Mouse (Mus musculus) yolk sac, embryonic 10.5 days (tissue): ENCODE data around the gene Best3.
"Not testable (repeated sequence)": the region's sequence is repeated elsewhere in the genome, so short reads cannot be mapped to it uniquely, and the experiment has no call there.

ENCODE experiments used
- DNase-seq: peaks from one replicate; pipeline ENCODE4 v3.0.0-alpha.2; 2017; ENCODE audit warnings: low spot score

The Best3 gene

DNA sequence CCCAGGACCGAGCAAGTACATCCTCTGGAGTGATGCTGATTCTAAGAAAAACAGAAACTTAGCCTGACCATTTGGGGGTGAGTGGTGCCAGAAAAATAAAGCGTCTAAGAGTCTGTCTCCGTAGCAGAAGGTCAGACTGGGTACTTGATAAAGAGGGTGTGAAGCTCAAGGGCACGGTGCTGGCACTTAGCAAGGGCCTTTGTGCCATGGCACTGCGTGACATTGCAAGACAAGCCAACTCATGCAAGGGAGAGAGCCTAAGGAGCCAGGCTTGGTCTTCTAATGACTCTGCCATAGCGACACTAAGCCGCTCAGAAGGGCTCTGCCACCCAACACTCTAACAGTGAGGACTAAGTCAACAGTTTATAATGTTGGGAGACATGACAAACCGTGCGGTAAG lies 7.3 kb upstream of the Best3 start:
- no peak for DNase-seq

DNA sequence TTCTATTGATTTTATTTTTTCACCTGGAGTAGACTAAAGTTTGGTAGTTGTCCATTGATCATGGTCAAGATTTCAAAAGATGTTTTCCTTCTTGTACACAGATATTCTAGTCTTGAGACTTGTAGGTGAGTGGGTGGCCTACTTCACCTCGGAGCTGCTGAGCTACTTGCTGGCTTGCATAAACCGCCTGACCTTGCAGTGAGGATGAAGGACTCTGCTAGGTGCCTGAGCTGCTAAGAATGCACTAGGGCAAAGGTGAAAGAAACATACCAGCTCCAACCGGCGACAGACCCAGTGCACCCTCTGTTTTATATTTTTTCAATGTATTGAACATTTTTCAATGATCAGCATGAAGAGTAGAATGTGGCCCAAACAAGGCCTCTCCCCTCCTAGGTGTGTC lies 5.8 kb upstream of the Best3 start:
- peak; percentile 19 for DNase-seq

DNA sequence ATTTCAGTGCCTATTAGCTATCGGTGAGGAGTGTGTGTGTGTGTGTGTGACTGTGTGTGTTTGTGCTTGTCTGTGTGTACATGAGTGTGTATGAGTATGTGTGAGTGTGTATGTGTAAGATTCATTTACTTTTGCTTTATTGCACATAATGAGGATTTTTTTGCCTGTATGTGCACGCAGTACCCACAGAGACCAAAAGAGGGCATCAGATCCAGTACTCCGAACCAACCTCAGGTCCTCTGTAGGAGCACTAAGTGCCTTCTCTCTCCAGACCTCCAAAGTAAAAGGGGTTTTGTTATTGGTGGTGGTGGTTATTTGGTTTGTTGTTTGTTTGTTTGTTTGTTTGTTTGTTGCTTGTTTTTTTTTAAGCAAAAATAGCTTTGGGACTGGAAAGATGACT lies 5.2 kb upstream of the Best3 start:
- DNase-seq = no peak

DNA sequence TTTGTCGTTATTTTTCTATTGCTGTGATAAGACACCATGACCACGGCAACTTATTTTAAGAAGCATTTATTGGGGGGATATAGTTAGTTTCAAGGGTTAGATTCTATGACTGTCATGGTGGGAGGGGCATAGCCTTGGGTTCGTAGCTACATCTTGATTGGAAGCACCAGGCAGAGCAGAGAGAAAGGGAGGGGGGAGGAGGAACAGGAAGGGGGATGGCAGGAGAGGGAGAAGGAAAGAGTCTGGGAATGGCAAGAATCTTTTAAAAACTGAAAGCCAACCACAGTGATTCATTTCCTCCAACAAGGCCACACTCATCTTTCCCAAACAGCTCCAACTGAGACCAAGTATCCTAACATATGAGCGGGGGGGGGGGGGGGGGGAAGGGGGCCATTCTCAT lies 3.6 kb upstream of the Best3 start:
- DNase-seq = no peak

DNA sequence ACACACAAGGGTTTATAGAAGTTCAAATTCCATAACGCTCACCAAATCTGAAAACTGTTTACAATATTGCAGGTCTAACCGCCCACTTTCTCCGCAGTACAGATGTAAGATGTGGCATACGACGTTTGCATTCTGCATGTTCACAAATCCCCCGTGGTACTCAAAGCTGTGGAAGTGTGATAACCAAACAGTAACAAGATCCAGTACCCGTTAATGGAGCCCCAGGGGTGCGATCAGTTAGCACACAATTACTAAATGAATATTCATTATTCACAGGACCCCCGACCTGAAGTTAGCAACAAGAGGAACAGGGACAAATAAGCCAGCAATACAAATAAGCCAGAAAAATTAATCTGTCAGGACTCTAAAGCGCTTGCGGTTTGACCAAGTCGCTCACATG lies 1.3 kb upstream of the Best3 start:
- no peak for DNase-seq

DNA sequence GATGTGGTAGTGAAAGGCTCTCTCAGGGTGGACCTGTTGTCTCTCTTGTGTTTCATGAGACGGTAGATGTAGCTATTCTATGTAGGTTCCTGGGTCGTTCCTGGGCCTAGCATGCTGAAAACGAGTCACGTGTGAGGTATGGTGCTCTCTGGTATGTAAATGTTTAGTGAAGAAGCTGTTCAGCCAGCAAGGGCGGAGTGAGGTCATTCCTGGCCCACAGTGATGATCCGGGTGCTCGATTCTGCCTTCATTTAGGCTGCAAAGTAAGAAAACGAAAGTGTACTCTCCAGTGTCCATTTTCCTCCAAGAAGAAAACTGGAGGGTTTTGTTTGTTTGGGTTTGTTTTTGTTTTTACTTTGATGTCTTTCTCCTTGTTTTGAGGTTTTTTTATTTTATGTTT lies 7.9 kb downstream of the Best3 start:
- no peak for DNase-seq

DNA sequence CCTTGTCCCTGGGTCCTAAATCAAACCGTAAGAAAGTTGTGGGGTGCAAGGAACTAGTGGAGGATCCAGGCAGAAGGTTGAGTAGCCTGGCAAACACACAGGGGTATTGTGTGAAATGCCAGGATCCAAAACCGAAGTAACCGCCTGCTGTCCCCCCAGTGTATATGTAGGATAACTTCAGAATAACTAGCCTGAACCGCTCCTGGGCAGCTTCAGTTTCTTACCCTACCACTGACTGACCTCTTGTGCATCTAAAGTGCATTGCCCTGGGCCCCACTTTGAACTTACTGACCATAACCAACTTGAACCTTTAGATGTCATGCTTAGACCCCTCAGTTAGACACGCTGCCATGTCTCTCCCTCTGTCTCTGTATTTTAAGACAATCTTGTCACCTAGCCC lies 9.0 kb downstream of the Best3 start:
- DNase-seq = peak; percentile 14

DNA sequence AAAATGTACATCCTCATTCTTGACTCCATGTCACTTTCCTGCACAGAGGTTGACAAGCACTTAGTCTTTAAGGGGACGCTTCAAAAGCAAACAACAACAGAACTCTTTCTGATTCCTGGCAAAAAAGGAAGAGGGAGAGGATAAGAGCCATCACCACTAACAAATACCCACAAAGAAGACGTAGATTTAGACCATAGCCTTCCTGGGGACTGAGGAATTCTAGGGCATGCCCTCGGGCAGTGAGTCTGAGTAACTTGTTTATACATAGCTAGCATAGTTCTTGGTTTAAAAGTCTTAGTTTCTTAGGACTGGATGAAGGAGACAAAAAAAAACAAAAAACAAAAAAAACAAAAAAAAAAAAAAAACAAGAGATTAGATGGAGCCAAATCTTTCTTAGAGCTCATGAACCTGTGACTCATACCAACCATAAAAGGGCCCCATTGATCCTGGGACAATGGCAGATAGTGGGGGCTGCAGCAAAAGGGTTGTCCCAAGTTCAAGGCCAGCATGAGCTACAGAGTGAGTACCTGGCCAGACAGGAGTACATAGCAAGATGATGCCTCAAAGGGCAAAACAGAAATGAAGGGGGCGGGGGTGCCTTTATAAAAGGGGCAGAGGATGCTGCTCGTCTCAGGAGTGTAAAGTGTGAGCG lies 9.6 kb downstream of the Best3 start:
- peak; percentile 24 for DNase-seq

DNA sequence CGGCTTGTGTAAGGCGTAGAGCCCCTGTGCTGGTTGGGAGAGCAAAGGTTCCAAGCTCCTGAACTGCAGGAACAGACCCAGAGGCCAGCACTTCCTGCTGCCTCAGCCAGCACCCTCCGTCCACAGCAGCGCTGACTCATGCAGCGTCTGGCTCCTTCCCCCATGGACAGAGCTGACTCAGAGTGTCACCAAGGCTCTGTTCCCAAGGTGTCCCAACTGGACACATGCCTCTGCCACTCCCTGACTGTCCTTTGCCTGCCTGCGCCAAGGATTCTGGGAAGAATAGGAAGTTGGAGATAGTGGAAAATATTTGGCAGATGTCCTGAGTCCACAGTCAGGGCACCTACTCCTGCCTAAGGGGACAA lies 10.1 kb downstream of the Best3 start:
- peak; percentile 78 for DNase-seq

DNA sequence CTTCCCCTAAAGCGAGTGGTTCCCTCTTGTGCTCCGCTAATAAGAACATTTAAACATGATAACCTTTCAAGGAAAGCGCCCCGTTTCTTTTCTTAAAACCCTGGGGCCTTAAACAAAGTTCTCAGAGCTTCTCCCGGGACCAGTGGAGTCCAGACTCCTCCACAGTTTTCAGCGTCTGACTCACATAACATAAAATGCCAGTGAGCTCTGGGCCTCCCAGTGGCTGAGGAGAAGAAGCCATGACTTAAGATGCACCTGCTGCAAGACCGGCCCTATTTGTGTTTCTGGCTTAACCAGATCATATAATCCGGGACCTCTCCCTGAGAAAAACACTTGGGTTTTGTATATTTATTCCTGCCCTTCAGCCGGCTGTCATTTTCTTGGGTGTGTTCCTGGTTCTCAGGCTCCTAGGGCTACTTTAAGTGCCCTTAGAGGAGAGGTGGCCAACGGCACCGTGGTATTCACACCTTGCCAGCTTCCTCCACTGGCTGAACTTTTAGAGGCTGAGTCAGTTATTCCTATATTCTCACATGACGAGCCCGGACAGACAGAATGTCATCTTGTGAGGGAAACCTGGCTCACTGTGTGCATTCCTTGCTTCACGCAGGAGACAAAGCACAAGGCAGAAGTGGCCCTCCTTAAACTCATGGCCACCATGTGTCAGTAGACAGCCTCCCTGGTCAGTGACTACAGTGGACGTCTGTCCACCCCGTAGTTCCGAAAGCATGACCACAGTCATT lies 12.8 kb downstream of the Best3 start:
- DNase-seq = no peak

DNA sequence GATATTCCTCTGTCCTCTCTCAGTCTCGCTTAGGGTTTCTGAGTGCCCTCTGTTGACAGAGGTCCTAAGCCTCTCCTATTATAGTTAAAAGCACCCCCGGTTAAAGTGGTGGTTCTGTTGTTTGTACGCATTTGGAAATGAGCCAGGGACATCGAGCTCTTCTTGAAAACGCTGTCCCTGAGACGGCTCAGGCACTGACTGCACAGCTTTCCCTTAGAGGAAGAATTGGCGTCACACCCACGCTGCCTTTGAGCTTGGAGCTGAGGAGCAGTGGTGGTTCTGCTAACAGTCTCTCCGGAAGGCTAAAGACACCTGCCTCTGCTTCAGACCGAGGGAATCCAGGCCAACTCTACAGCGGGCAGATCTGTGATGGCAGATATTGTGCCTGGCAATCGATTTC lies 14.9 kb downstream of the Best3 start:
- no peak for DNase-seq

DNA sequence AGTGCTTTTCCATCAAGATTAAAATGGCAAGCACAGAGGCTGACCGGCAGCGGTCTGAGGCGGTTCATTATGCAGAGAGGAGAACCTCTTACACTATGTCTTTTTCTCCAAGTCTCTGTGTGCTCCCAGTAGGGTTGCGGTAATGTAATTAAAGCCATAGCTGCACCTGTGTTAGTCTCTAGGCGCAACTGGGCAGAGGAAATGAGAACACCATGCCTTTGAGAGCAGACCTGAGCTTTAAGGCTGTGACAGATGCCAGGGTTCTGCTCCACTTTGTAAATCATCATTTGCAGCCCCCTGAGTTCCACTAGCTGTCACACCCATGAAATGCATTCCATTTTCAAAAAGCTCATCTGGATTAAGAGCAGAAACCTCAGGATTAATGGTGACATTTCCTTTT lies 18.6 kb downstream of the Best3 start:
- DNase-seq = no peak

DNA sequence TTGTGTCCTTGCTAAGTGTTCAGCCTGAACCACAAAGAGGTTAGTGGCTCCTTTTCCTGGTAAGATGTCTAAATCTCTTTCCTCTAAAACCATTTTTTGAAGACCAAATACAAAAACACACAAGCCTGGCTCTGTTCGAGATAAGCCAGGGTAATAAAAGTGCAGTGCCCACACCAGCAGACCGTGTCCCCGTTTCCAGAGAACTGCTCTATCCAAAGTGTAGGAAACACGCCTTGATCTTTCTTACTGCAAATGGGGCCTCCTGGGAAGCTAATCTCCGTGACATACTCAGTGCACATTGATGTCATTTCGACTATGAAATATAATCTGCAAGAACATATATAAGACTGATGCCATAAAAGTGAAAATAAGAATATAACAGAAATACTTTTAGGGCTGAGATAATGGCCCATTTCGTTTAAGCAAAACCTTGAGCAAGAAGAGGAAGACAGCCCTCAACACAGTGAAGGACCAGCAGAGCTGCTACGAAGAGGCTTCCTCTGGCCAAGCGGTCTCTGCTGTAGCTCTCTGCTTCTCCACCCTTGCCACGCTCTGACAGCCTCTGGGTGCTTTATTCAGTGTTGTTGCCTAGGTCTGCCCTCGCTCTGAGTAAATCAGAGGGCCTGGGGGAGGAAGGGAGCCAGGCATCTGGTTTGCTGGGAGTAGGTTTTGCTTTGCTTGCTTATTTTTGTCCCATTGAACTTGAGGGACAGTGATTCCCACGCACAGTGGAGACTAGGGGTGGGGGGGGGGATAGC lies 19.8 kb downstream of the Best3 start:
- DNase-seq = no peak

DNA sequence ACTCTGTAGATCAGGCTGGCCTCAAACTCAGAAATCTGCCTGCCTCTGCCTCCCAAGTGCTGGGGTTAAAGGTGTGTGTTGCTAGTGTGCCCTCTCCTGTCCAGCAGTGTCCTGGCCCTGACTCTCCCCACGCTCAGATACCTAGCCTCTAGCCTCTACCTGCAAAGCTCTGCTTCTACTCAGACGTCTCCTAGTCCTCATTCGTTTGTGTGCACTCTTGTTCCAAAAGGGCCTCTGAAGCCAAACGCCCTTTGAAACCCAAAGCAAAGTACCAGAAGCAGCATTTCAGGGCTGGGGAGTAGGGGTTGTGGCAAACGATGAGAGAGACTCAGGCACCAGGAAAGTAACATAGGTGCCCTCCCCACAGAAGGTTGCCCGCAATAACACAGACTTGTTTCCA lies 23.6 kb downstream of the Best3 start:
- DNase-seq = no peak

DNA sequence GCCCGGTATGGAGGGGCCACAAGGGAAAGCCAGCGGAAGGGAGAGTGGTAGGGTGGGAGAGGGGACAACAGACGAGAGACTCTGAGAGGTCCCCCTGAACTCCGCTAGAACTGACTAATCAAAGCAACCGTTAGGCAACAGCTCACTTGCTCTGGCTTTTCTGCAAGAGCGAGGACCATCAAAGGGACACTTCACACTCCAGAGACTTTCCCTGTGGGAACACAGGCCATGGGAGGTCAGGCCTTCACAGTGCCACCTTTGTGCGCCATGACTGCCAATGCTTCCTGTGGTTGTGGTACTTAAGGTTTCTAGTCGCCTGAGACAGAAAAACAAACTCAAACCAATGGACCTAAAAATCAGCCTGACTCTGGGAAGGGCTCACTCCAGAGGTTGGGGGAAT lies 24.9 kb downstream of the Best3 start:
- DNase-seq = no peak

DNA sequence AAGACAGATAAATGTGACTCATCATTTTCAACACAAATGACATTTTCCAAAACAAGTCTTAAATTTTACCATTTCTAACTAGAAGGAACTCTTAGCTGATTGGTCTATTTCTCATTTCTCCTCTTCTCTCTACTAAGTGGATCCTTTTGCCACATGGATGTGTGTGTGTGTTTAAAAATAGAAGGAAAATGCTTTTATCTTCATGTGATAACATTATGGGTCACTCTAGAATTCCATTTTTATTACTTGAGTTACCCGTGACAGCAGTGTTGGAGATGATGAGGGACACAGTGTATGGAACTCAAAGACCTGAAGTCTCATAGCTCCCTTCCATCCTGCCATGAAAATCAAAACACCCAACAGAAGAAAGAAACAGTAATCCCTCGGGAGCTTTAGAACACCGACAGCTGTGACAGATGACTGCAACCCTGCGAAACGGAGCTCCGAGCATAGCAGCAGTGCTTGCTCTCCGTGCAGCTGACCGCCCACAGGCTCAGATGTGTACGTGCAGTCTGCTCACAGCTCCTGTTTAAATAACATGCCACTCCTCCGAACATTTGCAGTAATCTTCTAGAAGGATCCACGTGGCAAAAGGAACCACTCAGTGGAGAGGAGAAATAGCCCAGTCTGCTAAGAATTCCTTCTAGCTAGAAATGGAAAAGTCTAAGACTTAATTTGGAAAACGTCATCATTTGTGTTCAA lies 27.7 kb downstream of the Best3 start:
- DNase-seq = peak; percentile 39

DNA sequence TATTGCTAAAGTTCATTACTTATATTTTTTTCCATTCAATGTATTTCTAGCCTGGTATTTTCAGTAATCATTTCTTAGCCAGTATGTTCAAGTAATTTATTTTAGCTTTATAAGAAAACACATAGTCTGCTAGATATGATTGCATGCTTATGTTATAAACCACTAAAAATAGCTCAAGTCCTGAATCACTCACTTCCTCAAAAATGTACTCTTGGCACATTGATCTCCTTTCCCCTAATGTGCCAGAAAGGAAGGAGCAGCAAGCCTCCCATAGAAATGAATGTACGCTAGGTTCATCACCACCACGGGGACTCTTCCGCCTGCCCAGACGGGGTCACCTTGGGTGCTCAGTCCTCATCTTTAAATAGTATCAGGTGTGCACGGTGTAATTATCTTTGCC lies 28.5 kb downstream of the Best3 start:
- no peak for DNase-seq

DNA sequence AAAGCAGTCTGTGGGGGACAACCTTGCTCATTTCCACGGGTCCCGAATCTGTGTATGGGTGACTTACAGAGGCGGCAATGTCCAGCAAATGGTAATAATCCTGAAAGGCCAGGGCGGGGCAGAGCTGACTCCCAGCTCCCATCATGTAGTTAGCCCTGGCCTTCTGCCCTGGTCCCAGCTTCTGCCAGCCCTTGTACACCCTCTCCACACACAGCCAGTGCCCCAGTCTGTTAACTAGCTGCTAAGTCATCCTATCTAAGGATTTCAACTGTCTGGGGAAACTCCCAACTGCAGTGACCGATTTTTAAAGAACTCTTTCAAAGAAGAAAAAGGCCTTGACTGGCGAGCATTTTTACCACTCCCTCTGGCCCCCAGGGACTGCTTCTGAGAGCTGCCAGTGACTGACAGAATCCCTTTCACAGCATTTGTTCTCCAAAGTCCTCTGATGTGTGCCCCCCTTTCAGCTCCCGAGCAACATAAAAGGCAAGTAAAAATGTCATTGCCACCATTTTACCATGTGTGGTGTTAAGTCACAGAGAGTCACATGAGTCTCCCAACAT lies 32.2 kb downstream of the Best3 start:
- no peak for DNase-seq

DNA sequence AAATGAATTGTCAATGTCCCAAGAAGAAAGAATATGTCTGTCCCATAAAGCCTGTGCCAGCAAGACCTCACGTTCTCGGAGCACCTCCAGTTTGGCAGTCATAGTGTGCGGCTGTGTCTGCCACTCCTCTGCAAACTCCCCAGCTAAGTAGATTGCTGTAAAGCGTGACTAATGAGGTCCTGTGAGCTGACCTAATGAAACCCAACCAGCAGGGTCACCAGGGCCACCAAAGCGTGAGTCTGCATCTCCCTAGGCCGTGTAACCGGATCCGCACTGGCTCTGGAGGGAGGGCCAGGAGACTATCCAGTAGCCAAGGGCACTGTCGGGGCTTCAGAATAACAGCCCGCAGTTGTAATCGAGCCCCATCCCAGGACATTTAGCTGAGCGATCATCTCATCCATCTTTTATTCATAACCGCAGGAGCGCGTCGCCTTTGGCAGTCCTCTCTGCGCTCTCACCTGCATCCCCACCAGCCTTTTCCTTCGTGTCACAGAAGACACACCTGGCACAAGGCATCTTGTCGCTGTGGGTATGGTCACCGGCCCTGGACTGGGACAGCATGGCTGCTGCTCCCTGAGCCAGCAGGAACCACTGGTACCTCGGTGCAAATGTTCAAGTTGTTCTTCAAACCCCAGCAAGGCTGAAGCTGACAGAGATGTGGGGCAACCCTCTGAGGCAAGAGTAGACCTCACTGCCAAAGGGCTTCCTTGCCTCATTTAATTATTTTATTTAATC lies 35.1 kb downstream of the Best3 start:
- DNase-seq = peak; percentile 38

DNA sequence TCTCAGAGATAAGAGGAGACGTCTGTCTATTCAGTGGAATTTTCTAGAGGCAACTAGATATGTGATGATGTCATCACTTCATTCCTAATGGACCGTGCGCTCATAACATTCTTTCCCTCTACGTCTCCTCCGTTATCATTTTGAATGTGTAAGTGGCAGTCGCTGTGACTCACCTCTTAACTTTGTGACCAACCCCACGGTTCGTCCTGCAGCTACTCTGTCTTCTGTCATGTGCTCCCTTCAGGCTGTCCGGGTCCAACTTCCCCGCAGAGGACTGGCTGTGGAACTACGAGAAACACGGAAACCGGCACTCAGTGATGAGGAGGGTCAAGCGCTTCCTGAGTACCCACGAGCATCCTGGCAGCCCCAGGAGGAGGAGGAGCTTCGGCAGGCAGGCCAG lies 37.6 kb downstream of the Best3 start:
- DNase-seq = peak; percentile 21

DNA sequence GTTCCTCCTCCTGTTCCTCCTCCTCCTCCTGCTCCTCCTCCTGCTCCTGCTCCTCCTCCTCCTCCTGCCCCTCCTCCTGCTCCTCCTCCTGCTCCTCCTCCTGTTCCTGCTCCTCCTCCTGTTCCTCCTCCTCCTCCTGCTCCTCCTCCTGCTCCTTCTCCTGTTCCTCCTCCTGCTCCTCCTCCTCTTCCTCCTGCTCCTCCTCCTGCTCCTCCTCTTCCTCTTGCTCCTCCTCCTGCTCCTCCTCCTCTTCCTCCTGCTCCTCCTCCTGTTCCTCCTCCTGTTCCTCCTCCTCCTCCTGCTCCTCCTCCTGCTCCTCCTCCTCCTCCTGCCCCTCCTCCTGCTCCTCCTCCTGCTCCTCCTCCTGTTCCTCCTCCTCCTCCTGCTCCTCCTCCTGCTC lies 39.7 kb downstream of the Best3 start:
- DNase-seq = not testable (repeated sequence)

DNA sequence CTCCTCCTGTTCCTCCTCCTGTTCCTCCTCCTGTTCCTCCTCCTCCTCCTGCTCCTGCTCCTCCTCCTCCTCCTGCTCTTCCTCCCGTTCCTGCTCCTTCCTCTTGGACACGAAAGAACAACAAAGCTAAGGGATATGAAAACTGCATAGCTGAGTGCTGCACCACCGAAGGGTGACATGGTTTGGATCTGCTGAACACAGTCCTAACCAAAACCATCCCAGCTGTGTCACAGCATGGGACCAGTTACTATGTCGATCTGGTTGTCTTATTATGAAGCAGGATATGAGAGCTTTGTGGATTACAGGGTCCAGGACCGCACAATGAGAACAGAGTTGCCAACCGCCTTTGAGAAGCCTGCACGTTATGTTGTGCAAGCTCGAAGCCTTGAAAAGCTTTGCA lies 40.1 kb downstream of the Best3 start:
- DNase-seq = no peak
